15 mouse cellular contexts compared by ENCODE assay signal in genomic region chr14:16699228-16699627, GRCm38 (mm10).
"Had no signal": no experiment of that assay in that cellular context is flagged by ENCODE, and none has a peak within 500 bp of the region (broad histone marks: within the 10 kb centered on the region; RNA-seq: fewer than 3 reads in every experiment).

No protein-coding gene starts in this region.

- H3K36me3 ChIP-seq: limb, embryonic 10.5 days; liver, embryonic 15.5 days; midbrain, embryonic 13.5 days; neural tube, embryonic 15.5 days had no signal

- H3K4me1 ChIP-seq: liver, embryonic 15.5 days; midbrain, embryonic 13.5 days; neural tube, embryonic 15.5 days had no signal

- H3K27ac ChIP-seq: layer of hippocampus, adult 2 months; left cerebral cortex, adult 2 months; limb, embryonic 10.5 days; liver, embryonic 15.5 days; midbrain, embryonic 13.5 days; neural tube, embryonic 15.5 days had no signal

- H3K4me3 ChIP-seq: layer of hippocampus, adult 2 months; left cerebral cortex, adult 2 months; limb, embryonic 10.5 days; liver, embryonic 15.5 days; midbrain, embryonic 13.5 days; neural tube, embryonic 15.5 days had no signal

- H3K9me3 ChIP-seq: limb, embryonic 10.5 days; liver, embryonic 15.5 days; midbrain, embryonic 13.5 days; neural tube, embryonic 15.5 days had no signal

- ATAC-seq: intestine, embryonic 16.5 days; lung, postnatal 0 days; midbrain, embryonic 13.5 days had no signal

- H3K4me2 ChIP-seq: liver, embryonic 11.5 days; liver, embryonic 15.5 days; midbrain, embryonic 13.5 days; neural tube, embryonic 15.5 days had no signal

- H3K27me3 ChIP-seq: liver, embryonic 15.5 days; midbrain, embryonic 13.5 days; neural tube, embryonic 15.5 days had no signal

- H3K9ac ChIP-seq: liver, embryonic 15.5 days; midbrain, embryonic 13.5 days; neural tube, embryonic 15.5 days had no signal

- DNase-seq: lung, adult 2 months; lung, postnatal 36 days; right cerebral cortex, adult 18-20 months; right cerebral cortex, postnatal 25 days; thymus, adult 18-20 months; thymus, postnatal 14 days had no signal
